Mouse (Mus musculus) adrenal gland (tissue): ENCODE measurements around the gene Gabra1.

Experiments used
- intact Hi-C: fragments of 180-260 bp; cut with DNase I; formaldehyde crosslinking; loops from one replicate; pipeline ENCODE4 v1.15.1; 2025
- long read RNA-seq, 2 experiments: library from polyadenylated mRNA; unstranded; transcript quantifications; one replicate each; pipeline ENCODE4 v2.0.0; 2020; ENCODE audit warnings: borderline replicate concordance in 1 of 2; ENCODE audit not compliant: insufficient replicate concordance in 1 of 2

The Gabra1 gene
- long read RNA-seq, experiment 1: 0 reads
- long read RNA-seq, experiment 2: 0 reads

GRCm38 (mm10) chr11:42182825-42183152 is at the start of gene Gabra1:
Gene Gabra1 (minus strand): TSS chr11:42182930.
- intact Hi-C loops: loop anchor here (10.0 kb wide), 1 partner anchor 242 kb away; no protein-coding TSS in a partner anchor

DNA sequence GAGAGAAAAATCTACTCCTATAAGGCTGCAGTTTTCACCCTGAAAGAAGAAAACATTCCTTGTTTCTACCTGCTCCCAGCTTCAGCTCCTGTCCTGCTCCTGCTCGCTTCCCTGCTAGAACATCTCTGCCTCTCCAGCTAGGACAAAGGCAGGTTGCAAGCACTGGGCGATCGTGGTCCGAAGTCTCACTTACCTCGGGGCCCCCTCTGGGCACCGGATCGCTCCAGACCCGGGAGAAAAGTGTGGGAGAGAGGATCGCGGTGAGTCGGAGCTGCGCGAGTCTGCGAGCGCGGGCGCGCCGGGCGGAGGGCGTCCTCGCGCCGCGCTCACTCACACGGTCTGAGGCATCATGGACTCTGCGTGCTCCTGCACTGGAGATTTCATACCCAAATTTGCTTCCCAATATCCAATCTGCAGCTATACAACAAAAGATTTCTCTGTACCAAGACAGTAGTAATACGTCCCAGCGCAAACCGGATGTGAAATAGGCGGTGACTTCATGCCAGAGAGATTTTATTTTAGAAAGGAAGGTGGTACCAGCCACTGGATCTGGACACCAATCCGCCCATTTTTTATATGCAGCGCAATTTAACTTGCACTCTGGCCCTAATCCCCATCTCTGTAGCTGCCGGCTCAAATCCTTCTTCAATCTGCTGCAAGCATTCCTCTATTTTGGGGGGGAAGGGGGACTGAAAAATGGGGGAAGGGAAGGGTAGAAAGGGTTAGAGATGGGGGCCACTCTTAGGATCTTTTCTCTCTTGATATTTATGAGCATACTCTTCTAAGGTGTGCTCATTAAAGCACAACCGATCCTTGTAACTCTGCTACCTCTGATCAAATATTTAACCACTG is 531 bp downstream of the Gabra1 start:
- intact Hi-C loops: loop anchor here (10.0 kb wide), 1 partner anchor 243 kb away; no protein-coding TSS in a partner anchor

- intact Hi-C loops: loop anchor here (10.0 kb wide), 1 partner anchor 243 kb away; no protein-coding TSS in a partner anchor
Observed at GRCm38 (mm10) chr11:42181426-42181825, 1.3 kb downstream of the Gabra1 start.

- intact Hi-C loops: no loop called here
Observed at GRCm38 (mm10) chr11:42179535-42179934, 3.2 kb downstream of the Gabra1 start.

GRCm38 (mm10) chr11:42178296-42178695 is 4.4 kb downstream of the Gabra1 start:
- intact Hi-C loops: no loop called here

- intact Hi-C loops: no loop called here
Observed at GRCm38 (mm10) chr11:42151396-42151795, 31.3 kb downstream of the Gabra1 start.

DNA sequence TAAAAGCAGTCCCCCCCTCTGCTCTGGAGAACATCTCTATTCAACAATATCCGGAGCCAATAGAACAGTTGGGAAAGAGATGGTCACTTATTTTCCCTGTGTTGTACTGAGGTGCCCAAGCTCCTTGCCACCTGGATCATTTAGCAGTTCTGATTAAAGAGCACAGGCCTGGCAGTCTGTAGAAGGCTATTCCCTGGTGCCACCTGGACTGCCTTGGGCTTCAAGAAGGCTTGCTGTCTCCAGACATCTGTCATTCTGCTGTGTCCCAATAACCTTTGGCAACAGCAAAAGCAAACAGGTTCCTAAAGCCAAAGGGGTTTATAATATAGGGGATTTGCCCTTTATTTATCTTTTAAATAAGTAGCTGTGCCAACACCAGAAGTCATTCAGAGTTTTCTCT is 65.8 kb downstream of the Gabra1 start:
- intact Hi-C loops: no loop called here

GRCm38 (mm10) chr11:42110051-42110450 is 72.7 kb downstream of the Gabra1 start:
- intact Hi-C loops: no loop called here

DNA sequence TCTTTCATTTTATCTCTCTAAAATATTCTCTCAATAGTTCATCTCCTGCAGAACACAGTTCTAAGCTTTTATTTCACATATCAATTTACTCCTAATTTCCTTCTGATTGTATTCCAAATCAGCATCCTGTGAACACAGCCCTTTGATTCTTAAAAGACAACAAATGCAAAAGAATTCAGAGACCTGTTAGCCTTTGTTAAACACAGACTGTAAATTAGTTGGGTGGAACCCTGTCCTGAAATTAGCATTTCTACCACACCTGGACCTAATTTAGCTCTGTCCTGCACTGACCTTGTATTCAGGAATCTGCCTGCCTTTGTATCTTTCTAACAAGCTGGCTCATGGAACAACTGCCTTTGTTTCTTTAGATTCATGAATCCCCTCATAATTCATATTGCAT is 73.1 kb downstream of the Gabra1 start:
- intact Hi-C loops: no loop called here

- intact Hi-C loops: no loop called here
Observed at GRCm38 (mm10) chr11:42095556-42095955, 87.2 kb downstream of the Gabra1 start.
